Mouse (Mus musculus): Measurements from ENCODE around the gene Prpf38a. TPM values are rescaled to one million over a fixed set of nuclear protein-coding genes. Genes with fewer than 3 reads are reported as not detected.

Gene Prpf38a
- polyA plus RNA-seq (2012; rRNA removed): 7.2 and 8.0 TPM in 2 replicates

DNA sequence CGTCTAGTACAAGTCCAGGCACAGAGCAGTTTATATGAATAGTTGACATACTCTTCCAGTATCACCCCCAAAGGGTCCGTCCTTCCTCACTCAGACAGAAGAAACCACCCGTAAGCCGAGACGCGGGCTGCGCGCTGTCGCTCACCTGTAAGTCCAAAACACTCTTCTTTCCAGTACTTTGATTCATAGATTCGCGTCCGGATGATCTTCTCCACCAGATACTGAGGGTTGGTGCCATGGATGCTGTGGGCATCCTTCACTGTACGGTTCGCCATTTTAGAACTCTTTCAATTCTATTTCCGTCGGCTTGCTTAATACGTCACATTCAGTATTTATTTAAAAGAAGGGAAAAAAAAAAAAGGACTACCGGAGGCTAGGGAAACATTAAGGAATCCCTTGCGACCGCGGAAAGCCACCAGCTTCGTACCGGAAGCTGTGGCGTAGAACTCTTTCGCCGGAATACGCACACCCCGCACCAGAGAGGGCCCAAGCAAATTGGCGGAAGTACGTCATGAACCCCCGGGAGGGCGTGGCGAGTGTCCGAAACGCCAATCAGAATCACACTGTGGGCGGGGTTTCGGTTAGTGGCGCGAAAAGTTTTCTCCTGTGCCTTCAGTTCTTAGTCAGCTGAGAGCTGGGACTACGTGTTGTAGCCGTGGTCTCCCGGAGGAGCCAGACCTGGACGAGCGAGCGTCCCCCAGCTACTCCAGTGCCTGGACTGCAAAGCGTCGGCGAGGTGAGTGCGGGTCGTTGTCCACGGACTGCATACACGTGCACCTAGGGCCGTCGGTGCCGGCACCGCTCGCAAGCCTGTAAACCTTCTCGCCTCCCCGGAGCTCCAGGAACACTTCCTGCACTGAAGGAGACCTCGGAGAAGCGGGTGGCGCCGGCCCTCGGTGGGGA is at the start of gene Prpf38a, which contains the start of gene Orc1:
Gene Prpf38a (minus strand): TSS at position 497 of the 903 bp plus-strand sequence.
Gene Orc1 (plus strand): TSS at position 584 of the 903 bp plus-strand sequence.
- Histone ChIP-seq H3K27me3 (ENCODE audit: control insufficient read depth, insufficient read depth, low read length) (no peaks in the 10 kb centered on the region), H3K27ac (ENCODE audit: control insufficient read depth, insufficient read depth, low read length) (peak within 1 kb of the TSS; percentile 62), H3K4me1 (replicated peaks; ENCODE audit: control insufficient read depth, insufficient read depth, low read length) (peaks cover 10% of the 10 kb centered on the region), H3K36me3 (ENCODE audit: control insufficient read depth, insufficient read depth, low read length) (peaks cover 11% of the 10 kb centered on the region; the same call in 1 of the 2 replicates), H3K4me3 (ENCODE audit: control insufficient read depth, insufficient read depth, low read length) (peak within 1 kb of the TSS; percentile 58)
- peak; percentile 97 for DNase-seq
- under 1% methylated on average over 64 of the region's 64 CpGs for WGBS
- TF ChIP-seq CTCF (IDR thresholded peaks at IDR 0.05; ENCODE audit: borderline replicate concordance, control insufficient read depth, extremely low read depth, insufficient read depth, low read length, poor library complexity) (no peak), POLR2A (IDR thresholded peaks at IDR 0.05; ENCODE audit: control insufficient read depth, extremely low read depth, insufficient read depth, low read length, poor library complexity) (peak; percentile 60)

DNA sequence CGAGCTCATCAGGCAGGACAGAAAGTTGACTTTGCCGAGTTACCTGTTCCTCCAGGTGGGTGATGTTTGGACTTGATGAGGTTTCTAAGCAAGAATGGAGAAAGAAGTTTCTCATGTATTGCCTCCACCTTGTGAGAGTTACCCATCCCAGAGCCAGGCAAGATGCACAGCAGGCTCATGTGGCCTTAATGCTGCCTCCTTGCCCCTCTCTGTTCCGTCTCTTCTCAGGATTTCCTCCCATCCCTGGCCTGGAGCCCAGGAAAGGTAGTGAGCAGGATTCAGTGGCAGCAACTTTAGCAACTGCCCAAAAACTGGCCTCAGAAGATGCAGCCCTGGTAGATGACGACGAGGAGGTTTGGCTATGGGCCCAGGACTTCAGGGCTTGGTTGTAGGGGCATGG is 47.9 kb upstream of the Prpf38a start:
- 97% methylated on average over 5 of the region's 5 CpGs for WGBS
- Histone ChIP-seq H3K4me1 (replicated peaks; ENCODE audit: control insufficient read depth, insufficient read depth, low read length) (no peaks in the 10 kb centered on the region), H3K27ac (ENCODE audit: control insufficient read depth, insufficient read depth, low read length) (no peak overlapping the region), H3K36me3 (ENCODE audit: control insufficient read depth, insufficient read depth, low read length) (peaks cover 76% of the 10 kb centered on the region), H3K27me3 (ENCODE audit: control insufficient read depth, insufficient read depth, low read length) (no peaks in the 10 kb centered on the region), H3K4me3 (ENCODE audit: control insufficient read depth, insufficient read depth, low read length) (no peak overlapping the region)
- no peak for DNase-seq
- TF ChIP-seq CTCF (IDR thresholded peaks at IDR 0.05; ENCODE audit: borderline replicate concordance, control insufficient read depth, extremely low read depth, insufficient read depth, low read length, poor library complexity) (no peak), POLR2A (IDR thresholded peaks at IDR 0.05; ENCODE audit: control insufficient read depth, extremely low read depth, insufficient read depth, low read length, poor library complexity) (no peak)

DNA sequence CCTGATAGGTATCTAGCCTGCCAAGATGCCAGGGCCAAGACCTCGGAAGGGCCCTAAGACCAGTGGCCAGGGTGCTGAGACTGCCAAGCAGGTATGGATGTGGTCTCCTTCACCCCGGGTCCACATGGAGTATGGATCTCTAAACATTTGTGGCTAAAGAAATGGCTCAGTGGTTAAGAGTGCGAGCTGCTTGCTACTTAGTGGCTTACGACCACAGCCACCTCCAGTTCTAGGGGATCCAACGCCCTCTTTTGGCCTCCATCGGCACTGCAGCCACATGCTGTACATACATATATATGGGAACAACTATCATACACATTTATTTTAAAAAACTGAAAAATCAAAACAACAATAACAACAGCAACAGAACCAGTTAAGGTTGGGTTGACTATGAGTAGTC is 42.4 kb upstream of the Prpf38a start:
- no peak for TF ChIP-seq POLR2A (IDR thresholded peaks at IDR 0.05; ENCODE audit: control insufficient read depth, extremely low read depth, insufficient read depth, low read length, poor library complexity)
- TF ChIP-seq CTCF (IDR thresholded peaks at IDR 0.05; ENCODE audit: borderline replicate concordance, control insufficient read depth, extremely low read depth, insufficient read depth, low read length, poor library complexity): no peak
- no peaks in the 10 kb centered on the region for H3K27me3 ChIP-seq (ENCODE audit: control insufficient read depth, insufficient read depth, low read length)
- peaks cover 22% of the 10 kb centered on the region for H3K36me3 ChIP-seq (ENCODE audit: control insufficient read depth, insufficient read depth, low read length)
- H3K27ac ChIP-seq (ENCODE audit: control insufficient read depth, insufficient read depth, low read length): no peak overlapping the region
- 95% methylated on average over 6 of the region's 6 CpGs for WGBS
- H3K4me1 ChIP-seq (replicated peaks; ENCODE audit: control insufficient read depth, insufficient read depth, low read length): peaks cover 10% of the 10 kb centered on the region
- peak; percentile 12 for DNase-seq
- no peak overlapping the region for H3K4me3 ChIP-seq (ENCODE audit: control insufficient read depth, insufficient read depth, low read length)

DNA sequence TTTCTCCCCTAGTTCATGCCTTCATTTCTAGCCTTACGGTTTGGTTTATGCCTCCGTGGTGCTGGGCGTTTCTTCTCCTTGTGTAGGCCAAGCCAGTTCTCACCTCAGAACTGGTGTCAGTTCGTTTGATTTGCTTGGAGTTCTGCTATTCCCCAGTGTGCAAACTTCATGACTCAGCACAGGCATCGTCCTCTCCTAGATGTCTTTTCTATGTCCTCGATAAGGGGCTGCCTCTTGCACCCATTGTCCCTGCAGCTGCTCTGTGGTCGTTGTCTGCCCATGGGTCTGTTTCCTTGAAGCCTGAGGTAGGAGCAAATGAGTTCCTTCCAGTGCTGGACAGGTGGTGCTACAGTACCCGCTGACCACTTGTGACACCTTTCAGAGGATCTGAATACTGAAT is 41.4 kb upstream of the Prpf38a start:
- Histone ChIP-seq H3K4me3 (ENCODE audit: control insufficient read depth, insufficient read depth, low read length) (peak overlapping the region; percentile 69; the same call in 1 of the 2 replicates), H3K36me3 (ENCODE audit: control insufficient read depth, insufficient read depth, low read length) (peaks cover 12% of the 10 kb centered on the region), H3K27ac (ENCODE audit: control insufficient read depth, insufficient read depth, low read length) (no peak overlapping the region), H3K27me3 (ENCODE audit: control insufficient read depth, insufficient read depth, low read length) (no peaks in the 10 kb centered on the region), H3K4me1 (replicated peaks; ENCODE audit: control insufficient read depth, insufficient read depth, low read length) (peaks cover 10% of the 10 kb centered on the region)
- no peak for DNase-seq
- TF ChIP-seq POLR2A (IDR thresholded peaks at IDR 0.05; ENCODE audit: control insufficient read depth, extremely low read depth, insufficient read depth, low read length, poor library complexity) (no peak), CTCF (IDR thresholded peaks at IDR 0.05; ENCODE audit: borderline replicate concordance, control insufficient read depth, extremely low read depth, insufficient read depth, low read length, poor library complexity) (no peak)
- 14% methylated on average over 8 of the region's 8 CpGs for WGBS

DNA sequence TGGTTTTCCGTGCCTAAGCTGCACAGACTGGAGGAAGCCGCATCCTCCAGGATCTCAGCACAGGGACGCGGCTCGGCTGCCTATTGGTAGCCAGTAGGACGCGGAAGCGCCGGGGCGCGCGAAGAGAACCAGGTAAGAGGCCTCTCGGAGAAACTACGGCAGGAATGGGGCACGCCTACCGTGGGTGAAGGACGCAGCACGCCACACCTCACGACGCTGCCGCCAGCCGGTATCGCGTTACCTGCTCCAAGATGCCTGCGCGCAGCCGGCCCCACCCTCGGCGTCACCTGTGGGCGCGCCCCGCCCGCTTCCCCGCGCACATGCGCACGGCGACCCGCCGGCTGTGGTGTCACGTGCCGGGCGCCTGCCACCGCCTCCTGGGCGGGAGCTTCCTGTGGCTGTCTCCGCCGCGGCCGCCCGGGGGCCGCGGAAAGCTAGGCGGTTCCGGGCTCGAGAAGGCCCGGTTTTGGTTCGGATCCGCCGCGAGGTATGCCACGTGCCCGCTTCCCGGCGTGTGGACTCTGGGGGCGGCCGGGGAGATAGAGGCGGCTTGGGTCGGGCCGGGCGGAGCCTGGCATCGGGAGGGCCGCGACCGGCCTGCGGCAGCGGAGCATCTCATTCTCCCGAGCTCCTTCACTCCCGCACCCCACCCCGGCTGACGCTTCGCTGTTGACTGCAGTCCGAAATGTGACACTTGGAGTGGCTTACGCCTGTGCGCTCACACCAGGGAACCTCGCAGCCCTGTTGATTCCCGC is 40.6 kb upstream of the Prpf38a start, which contains the start of gene Cc2d1b:
Gene Cc2d1b (plus strand): TSS at position 354 of the 755 bp plus-strand sequence.
- peaks cover 5% of the 10 kb centered on the region for H3K36me3 ChIP-seq (ENCODE audit: control insufficient read depth, insufficient read depth, low read length)
- peaks cover 10% of the 10 kb centered on the region for H3K4me1 ChIP-seq (replicated peaks; ENCODE audit: control insufficient read depth, insufficient read depth, low read length)
- peak; percentile 83 for TF ChIP-seq POLR2A (IDR thresholded peaks at IDR 0.05; ENCODE audit: control insufficient read depth, extremely low read depth, insufficient read depth, low read length, poor library complexity)
- TF ChIP-seq CTCF (IDR thresholded peaks at IDR 0.05; ENCODE audit: borderline replicate concordance, control insufficient read depth, extremely low read depth, insufficient read depth, low read length, poor library complexity): no peak; the same call in 1 of the 2 replicates
- 0 out of 2 replicates have a peak within 1 kb of the TSS, but pooled peaks have one; percentile 6 for H3K27ac ChIP-seq (ENCODE audit: control insufficient read depth, insufficient read depth, low read length)
- DNase-seq: peak; percentile 89
- no peaks in the 10 kb centered on the region for H3K27me3 ChIP-seq (ENCODE audit: control insufficient read depth, insufficient read depth, low read length)
- peak within 1 kb of the TSS; percentile 69 for H3K4me3 ChIP-seq (ENCODE audit: control insufficient read depth, insufficient read depth, low read length)
- WGBS: under 1% methylated on average over 86 of the region's 86 CpGs

DNA sequence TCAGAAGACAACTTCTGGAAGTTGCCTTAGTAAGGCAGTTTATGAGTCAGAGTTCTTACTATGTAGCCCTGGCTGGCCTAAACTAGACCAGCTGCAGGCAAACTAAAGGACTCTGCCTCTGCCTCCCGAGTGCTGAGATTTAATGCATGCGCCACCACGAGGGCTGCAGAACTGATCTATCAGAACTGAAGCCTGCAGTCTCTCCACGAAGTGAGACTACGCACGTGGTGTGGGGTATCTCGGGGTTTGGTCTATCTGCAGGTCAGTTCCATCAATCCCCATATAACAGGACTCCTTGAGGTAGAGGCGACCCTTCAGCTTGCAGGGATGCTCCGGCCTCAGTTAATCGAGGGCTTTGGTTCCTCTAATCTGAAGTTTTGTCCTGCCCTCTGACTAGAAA is 40.0 kb upstream of the Prpf38a start:
- 3% methylated on average over 10 of the region's 10 CpGs for whole genome bisulfite sequencing
- DNase-seq: no peak
- no peaks in the 10 kb centered on the region for H3K27me3 ChIP-seq (ENCODE audit: control insufficient read depth, insufficient read depth, low read length)
- H3K4me3 ChIP-seq (ENCODE audit: control insufficient read depth, insufficient read depth, low read length): peak overlapping the region; percentile 69
- peaks cover 10% of the 10 kb centered on the region for H3K4me1 ChIP-seq (replicated peaks; ENCODE audit: control insufficient read depth, insufficient read depth, low read length)
- H3K36me3 ChIP-seq (ENCODE audit: control insufficient read depth, insufficient read depth, low read length): peaks cover under 1% of the 10 kb centered on the region; the same call in 1 of the 2 replicates
- TF ChIP-seq POLR2A (IDR thresholded peaks at IDR 0.05; ENCODE audit: control insufficient read depth, extremely low read depth, insufficient read depth, low read length, poor library complexity) (no peak), CTCF (IDR thresholded peaks at IDR 0.05; ENCODE audit: borderline replicate concordance, control insufficient read depth, extremely low read depth, insufficient read depth, low read length, poor library complexity) (no peak)
- 0 out of 2 replicates have a peak overlapping the region, but pooled peaks have one; percentile 6 for H3K27ac ChIP-seq (ENCODE audit: control insufficient read depth, insufficient read depth, low read length)
